Mouse (Mus musculus): ENCODE results near the gene Dlx6.

DNA sequence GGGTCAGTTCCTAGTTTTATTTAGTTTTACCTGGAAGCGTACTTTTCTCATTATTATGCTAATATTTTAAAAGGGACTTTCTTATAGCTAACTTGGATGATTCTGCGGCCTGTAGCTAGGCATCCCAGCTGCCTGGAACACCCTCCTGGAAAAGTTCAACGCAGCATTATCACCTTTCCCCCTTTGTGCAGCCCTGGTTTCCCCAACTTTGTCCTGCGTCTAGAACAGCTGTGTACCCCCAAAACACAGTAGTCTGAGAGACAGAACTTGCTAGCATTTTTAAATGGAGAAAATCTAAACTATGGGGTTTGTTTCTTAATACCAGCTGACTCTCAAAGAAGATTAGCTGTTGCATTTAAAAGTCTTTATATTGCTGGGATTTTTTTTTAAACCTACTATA is 14.6 kb upstream of the Dlx6 start:
- no peak for TF ChIP-seq ZC3H11A (IDR thresholded peaks at IDR 0.05; ENCODE audit: borderline replicate concordance, low read depth, low read length)
- TF ChIP-seq MAFK (IDR thresholded peaks at IDR 0.05; ENCODE audit: insufficient read depth, low read depth, low read length) = no peak
